Mouse (Mus musculus): ENCODE measurements around the gene Olfr506. TPM values are rescaled to one million over a fixed set of nuclear protein-coding genes. Genes with fewer than 3 reads are reported as not detected.

Gene Olfr506
- not detected for polyA plus RNA-seq (2017; shearing (Covaris generic))

GRCm38 (mm10) chr7:108610487-108610886 lies at the start of gene Olfr506:
Olfr506 (plus strand) TSS chr7:108610787.

GRCm38 (mm10) chr7:108565693-108566092 lies 44.9 kb upstream of the Olfr506 start, which contains the start of gene Olfr504:
Olfr504 (minus strand) TSS chr7:108565793.

GRCm38 (mm10) chr7:108621514-108621913 lies 10.9 kb downstream of the Olfr506 start, which contains the start of gene Olfr507:
Olfr507 (plus strand) TSS chr7:108621814.

DNA sequence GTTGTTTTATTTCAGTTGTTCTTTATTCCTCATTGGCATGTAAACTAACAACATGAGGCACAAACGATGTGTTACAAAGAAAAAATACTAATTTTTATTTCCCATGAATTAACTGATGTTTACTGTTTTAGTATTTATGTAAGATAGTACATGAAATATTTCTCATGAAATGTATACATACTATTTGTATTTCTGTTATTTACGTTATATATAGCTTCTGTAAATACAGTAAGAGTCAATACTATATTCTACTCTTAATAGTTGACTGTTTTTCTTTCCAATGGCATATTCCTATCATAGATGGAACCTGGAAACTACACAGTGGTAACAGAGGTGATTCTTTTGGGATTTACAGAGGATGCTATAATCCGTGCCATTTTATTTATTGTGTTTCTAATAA lies 19.1 kb downstream of the Olfr506 start, which contains the start of gene Olfr508:
Gene Olfr508, plus strand, starts transcription at position 301 of the 400 bp plus-strand sequence.

GRCm38 (mm10) chr7:108651806-108652205 lies 41.2 kb downstream of the Olfr506 start, which contains the start of gene Olfr509:
Olfr509 (minus strand) TSS chr7:108651906.

Other genes starting within 250 kb of the Olfr506 start
- gene Olfr494, start 245.5 kb upstream of the Olfr506 start, polyA plus RNA-seq (2017; shearing (Covaris generic)), result not detected
- not detected for gene Olfr495, start 217.6 kb upstream of the Olfr506 start, polyA plus RNA-seq (2017; shearing (Covaris generic))
- not detected for gene Olfr497, start 190.4 kb upstream of the Olfr506 start, polyA plus RNA-seq (2017; shearing (Covaris generic))
- not detected for gene Olfr498, start 145.5 kb upstream of the Olfr506 start, polyA plus RNA-seq (2017; shearing (Covaris generic))
- not detected for gene Olfr502, start 85.7 kb upstream of the Olfr506 start, polyA plus RNA-seq (2017; shearing (Covaris generic))
- not detected for gene Olfr503, start 66.3 kb upstream of the Olfr506 start, polyA plus RNA-seq (2017; shearing (Covaris generic))
- gene Olfr504, start 45.0 kb upstream of the Olfr506 start, polyA plus RNA-seq (2017; shearing (Covaris generic)), result not detected
- gene Olfr507, start 11.0 kb downstream of the Olfr506 start, polyA plus RNA-seq (2017; shearing (Covaris generic)), result not detected
- gene Olfr508, start 19.2 kb downstream of the Olfr506 start, polyA plus RNA-seq (2017; shearing (Covaris generic)), result not detected
- not detected for gene Olfr509, start 41.1 kb downstream of the Olfr506 start, polyA plus RNA-seq (2017; shearing (Covaris generic))
- not detected for gene Olfr510, start 55.6 kb downstream of the Olfr506 start, polyA plus RNA-seq (2017; shearing (Covaris generic))
- gene Olfr512, start 102.5 kb downstream of the Olfr506 start, polyA plus RNA-seq (2017; shearing (Covaris generic)), result not detected
- not detected for gene Olfr513, start 140.2 kb downstream of the Olfr506 start, polyA plus RNA-seq (2017; shearing (Covaris generic))
- not detected for gene Olfr514, start 215.2 kb downstream of the Olfr506 start, polyA plus RNA-seq (2017; shearing (Covaris generic))
- not detected for gene Olfr516, start 239.7 kb downstream of the Olfr506 start, polyA plus RNA-seq (2017; shearing (Covaris generic))

Measured in inflammation-experienced regulatory T-cells, adult 16 weeks (primary cell).